Mouse (Mus musculus): ENCODE results near the gene Gm4952.

Gene Gm4952

GRCm38 (mm10) chr19:12599674-12600073 is at the start of gene Gm4952:
Gm4952 (plus strand) TSS chr19:12599974.
- no peak for DNase-seq (ENCODE audit: low read depth, low spot score)

DNA sequence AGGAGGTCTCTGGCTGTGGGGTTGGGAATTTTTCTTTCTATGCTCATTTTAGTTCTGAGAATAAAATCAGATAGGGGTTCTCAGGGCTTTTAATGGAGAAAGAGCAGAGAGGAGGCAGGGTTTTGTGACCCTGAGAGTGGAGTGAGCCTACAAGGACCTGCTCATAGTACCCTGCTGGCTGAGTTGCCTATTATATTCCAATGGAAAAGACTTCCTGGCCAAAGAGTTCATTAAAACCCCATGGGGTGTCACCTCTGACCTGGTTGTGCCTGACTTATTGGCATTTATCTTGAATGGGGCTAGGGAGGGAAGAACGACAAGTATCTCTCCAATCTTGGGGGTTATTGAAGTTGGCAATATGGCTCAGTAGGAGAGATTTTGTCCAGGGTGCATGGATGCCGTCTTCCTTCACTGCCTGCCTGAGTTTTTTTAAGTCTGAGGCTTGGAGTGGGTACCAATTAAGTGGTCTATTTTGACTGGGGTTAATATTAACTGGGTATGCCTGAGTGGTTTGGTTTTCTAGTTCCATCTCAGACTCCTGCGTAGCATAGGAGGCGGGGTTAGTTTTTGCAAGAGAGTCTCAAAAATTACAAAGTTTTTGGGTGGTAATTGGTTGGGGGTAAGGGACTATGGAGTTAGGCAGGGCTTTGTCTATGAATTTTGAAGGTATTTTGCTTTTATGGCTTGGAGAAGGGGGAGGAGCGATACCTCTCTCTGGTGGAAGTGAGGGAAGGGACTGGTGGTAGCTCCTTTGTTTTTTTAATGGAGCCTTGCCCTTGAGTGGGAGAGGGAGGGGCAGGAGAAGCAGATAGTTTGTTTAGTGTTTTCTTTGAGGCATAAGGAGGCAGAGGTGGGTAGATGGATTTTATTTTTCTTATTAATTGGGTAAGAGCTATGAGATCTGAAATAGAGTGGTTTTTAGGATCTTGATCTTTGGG is 49.5 kb upstream of the Gm4952 start:
- no peak for DNase-seq (ENCODE audit: low read depth, low spot score)

GRCm38 (mm10) chr19:12556293-12556692 is 43.5 kb upstream of the Gm4952 start:
- DNase-seq (ENCODE audit: low read depth, low spot score), result no peak

GRCm38 (mm10) chr19:12558219-12558618 is 41.6 kb upstream of the Gm4952 start:
- DNase-seq (ENCODE audit: low read depth, low spot score), result no peak

DNA sequence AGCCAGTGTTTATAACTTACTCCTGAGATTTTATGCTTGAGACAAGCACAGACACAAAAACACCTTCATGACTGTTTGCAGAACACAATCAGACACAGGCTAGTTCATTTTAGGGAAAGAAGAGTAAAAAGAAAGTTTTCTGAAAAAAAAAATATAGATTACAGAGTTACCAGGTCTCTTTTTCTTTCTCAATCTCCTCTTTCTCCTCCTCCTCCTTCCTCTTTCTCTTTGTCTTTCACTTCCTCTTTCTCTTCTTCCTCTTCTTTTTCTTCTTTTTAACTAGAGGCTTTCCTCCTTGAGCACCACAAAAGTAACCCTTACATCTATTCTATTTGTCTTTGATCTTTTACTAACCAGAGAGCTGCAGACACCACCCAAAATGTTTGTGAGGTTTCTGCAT is 35.6 kb upstream of the Gm4952 start:
- no peak for DNase-seq (ENCODE audit: low read depth, low spot score)

DNA sequence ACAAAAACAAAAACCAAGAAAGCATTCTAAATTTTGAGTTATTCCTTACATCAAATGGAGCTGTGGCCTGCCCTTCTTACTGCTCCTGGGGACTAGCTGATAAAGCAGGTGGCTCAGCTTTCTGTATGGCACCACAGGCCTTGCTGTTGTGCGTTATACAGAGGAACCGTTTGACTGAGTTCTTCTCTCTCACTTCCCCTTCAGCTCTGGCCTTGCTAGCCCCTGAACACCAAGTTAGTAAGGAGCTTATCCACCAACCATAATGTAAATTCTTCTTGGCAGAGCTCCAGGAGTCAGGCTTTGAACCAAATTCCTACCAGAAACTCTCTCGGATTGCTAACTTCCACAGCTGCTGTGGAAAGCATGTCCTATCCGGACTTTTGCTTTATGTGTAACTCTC is 32.8 kb upstream of the Gm4952 start:
- no peak for DNase-seq (ENCODE audit: low read depth, low spot score)

DNA sequence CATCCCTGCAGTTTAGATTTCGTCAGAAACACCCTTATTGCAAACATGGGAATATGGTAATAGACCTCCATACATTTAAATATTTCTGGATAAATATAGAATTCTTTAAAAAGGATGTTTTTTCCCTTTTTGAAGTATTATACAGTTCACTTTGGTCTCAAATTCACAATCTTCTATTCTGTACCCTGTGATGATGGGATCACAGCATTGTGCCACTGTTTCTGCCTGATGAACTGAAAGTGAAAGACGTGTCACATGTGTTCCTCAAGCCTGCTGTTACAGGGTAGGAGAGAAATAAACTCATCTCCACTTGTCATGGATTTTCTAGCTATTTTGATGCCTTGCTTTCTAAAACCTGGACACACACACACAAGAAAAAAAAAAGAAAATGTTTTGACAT is 28.9 kb upstream of the Gm4952 start:
- DNase-seq (ENCODE audit: low read depth, low spot score), result no peak

- no peak for DNase-seq (ENCODE audit: low read depth, low spot score)
Observed at GRCm38 (mm10) chr19:12571687-12572086, 28.1 kb upstream of the Gm4952 start.

DNA sequence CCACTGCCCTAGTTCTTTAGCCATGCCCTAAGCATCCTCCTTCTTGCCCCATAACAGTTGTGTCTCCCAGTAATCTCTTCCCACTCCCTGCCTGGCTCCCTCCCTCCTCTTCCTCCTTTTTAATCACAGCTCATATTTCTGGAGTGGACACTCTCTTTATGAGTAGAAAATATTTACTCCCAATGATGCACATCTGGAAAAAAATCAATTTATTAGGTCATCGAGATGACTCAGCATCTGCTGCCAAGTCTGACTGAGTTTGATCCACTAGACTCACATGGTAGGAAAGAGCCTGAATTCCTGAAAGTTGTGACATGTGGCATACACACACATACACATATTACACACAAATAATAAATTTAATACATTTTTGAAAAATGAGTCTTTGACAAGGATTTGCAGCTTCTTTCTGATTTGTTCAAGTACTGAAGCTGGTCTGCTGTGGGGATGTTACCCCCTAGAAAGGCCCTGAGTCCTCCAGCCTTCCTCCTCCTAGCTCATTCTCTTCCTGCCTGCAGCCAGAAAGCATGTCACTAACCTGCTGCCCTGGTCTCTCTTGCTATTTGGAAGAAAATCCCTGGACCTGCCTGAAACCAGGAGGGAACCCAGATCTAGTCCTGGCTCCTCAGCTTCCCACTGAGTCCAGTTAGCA is 27.0 kb upstream of the Gm4952 start:
- DNase-seq (ENCODE audit: low read depth, low spot score), result no peak

GRCm38 (mm10) chr19:12573266-12574011 is 26.3 kb upstream of the Gm4952 start:
- peak; percentile 78 for DNase-seq (ENCODE audit: low read depth, low spot score)

- DNase-seq (ENCODE audit: low read depth, low spot score), result no peak
Observed at GRCm38 (mm10) chr19:12574012-12574407, 25.8 kb upstream of the Gm4952 start.

GRCm38 (mm10) chr19:12575107-12575506 is 24.7 kb upstream of the Gm4952 start:
- DNase-seq (ENCODE audit: low read depth, low spot score), result no peak

DNA sequence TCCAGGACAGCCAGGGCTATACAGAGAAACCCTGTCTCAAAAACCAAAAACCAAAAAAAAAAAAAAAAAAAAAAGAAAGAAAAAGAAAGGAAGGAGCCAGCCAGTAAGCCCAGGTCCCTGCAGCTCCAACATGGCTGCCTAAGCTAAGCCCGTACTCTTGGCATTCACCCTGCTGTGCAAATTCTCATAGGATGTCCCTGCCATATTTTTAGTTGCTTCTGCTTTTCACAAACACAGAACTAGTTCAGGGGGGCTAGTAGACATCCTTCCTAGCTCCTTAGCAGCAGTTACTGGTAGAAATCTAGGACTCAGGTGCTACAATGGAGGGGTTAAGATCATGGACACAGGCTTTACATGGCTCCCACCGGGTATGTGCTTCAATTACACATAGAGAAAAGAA is 24.3 kb upstream of the Gm4952 start:
- no peak for DNase-seq (ENCODE audit: low read depth, low spot score)

DNA sequence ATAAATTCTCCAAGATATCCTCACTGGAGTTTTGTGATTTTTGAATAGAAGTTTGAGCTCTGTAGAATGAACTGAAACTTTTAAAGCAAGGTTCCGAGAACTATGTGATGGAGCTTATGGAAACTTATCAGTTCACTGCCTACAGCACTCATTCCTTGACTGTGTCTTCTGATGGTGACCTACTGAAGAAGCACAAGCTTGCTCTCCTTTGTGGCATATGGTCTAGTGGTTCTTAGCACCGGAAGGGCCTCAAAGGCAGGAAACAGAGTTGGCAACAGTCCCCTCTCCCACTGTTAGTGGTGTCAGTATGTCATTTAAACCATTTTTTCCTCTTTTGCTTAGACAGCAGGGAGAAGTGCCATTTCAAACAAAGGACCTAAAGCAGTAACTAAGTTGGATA is 23.1 kb upstream of the Gm4952 start:
- DNase-seq (ENCODE audit: low read depth, low spot score), result no peak

DNA sequence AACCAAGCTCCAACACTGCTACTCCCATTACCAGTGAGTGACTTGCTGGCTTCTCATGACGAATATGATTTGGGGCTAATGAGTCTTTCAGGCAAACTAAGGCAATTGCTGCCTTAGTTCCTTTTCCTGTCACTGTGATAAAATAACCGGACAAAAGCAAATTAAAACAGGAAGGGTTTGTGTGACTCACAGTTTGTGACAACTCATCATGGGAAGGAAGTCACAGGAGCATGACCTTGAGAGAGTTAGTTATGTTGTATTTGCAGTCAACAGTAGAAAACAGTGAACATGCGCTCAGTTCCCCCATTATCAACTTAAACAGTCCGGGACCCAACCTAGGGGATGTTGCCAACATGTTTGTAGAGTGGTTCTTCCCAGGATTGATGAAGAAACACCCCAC is 14.5 kb upstream of the Gm4952 start:
- DNase-seq (ENCODE audit: low read depth, low spot score), result no peak

- peak; percentile 63 for DNase-seq (ENCODE audit: low read depth, low spot score)
Observed at GRCm38 (mm10) chr19:12591908-12592307, 7.9 kb upstream of the Gm4952 start.

GRCm38 (mm10) chr19:12595135-12595529 is 4.6 kb upstream of the Gm4952 start:
- no peak for DNase-seq (ENCODE audit: low read depth, low spot score)

GRCm38 (mm10) chr19:12595530-12596289 is 4.1 kb upstream of the Gm4952 start:
- peak; percentile 64 for DNase-seq (ENCODE audit: low read depth, low spot score)

- DNase-seq (ENCODE audit: low read depth, low spot score), result no peak
Observed at GRCm38 (mm10) chr19:12596290-12597072, 3.3 kb upstream of the Gm4952 start.

GRCm38 (mm10) chr19:12597073-12597405 is 2.7 kb upstream of the Gm4952 start:
- no peak for DNase-seq (ENCODE audit: low read depth, low spot score)

- no peak for DNase-seq (ENCODE audit: low read depth, low spot score)
Observed at GRCm38 (mm10) chr19:12598674-12599073, 1.1 kb upstream of the Gm4952 start.

Data from forelimb bud, embryonic 11.5 days (tissue).